ENCODE assay signal across 9 mouse cellular contexts in the genomic region with DNA sequence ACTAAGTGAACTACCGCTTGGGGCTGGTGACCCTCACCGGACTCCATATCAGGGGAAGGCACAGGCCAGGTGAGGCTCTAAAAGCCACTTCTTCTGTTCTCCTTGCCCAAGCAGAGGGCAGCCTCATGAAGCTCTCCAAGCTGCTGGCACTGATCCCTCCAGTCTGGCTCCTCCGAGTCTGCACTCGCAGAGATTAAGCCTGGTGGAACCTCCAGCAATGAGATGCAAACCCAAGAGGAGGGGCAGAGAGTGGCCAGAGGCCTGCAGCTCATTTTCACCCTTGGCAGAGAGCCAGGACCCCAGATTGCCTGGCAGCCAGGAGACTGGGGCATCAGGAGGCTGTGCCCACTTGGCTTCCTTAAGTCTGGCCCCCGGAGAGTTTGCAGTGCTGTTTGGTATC. TPM values are rescaled to one million over a fixed set of nuclear protein-coding genes. Genes with fewer than 3 reads are reported as not detected.
DNase-seq lines count a peak whose midpoint lies in the region; ATAC-seq and TF ChIP-seq lines count a peak whose summit lies in the region.
"Had no signal": no experiment of that assay in that cellular context is flagged by ENCODE, and none has a peak within 500 bp of the region (broad histone marks: within the 10 kb centered on the region; RNA-seq: fewer than 3 reads in every experiment).

No protein-coding gene starts in this region.

- H3K4me1 ChIP-seq in hindbrain, embryonic 16.5 days (ENCODE audit: control insufficient read depth, insufficient read depth, low read depth, low read length), result peaks cover 21% of the 10 kb centered on the region
- H3K4me1 ChIP-seq in hindbrain, embryonic 12.5 days, result peaks cover 24% of the 10 kb centered on the region
- H3K4me1 ChIP-seq in embryonic facial prominence, embryonic 14.5 days (ENCODE audit: control insufficient read depth, insufficient read depth, low read length), result peaks cover 38% of the 10 kb centered on the region
- H3K4me1 ChIP-seq in midbrain, postnatal 0 days (ENCODE audit: insufficient read depth, low read length), result 0 out of 2 replicates have a peak, but pooled peaks cover 10% of the 10 kb centered on the region

- H3K27me3 ChIP-seq in hindbrain, embryonic 16.5 days (replicated peaks; ENCODE audit: control insufficient read depth, insufficient read depth, low read length), result no peaks in the 10 kb centered on the region
- no peaks in the 10 kb centered on the region for H3K27me3 ChIP-seq in hindbrain, embryonic 12.5 days
- H3K27me3 ChIP-seq in embryonic facial prominence, embryonic 14.5 days (replicated peaks; ENCODE audit: control insufficient read depth, insufficient read depth, low read length), result no peaks in the 10 kb centered on the region
- no peaks in the 10 kb centered on the region for H3K27me3 ChIP-seq in midbrain, postnatal 0 days (ENCODE audit: insufficient read depth, low read length)

- 59% methylated on average over 5 of the region's 5 CpGs for WGBS in hindbrain, embryonic 16.5 days
- 72% methylated on average over 5 of the region's 5 CpGs for WGBS in hindbrain, embryonic 12.5 days
- WGBS in embryonic facial prominence, embryonic 14.5 days, result 66% methylated on average over 5 of the region's 5 CpGs
- 52% methylated on average over 5 of the region's 5 CpGs for WGBS in midbrain, postnatal 0 days

- H3K36me3 ChIP-seq in hindbrain, embryonic 16.5 days (ENCODE audit: control insufficient read depth, insufficient read depth, low read length), result no peaks in the 10 kb centered on the region
- H3K36me3 ChIP-seq in hindbrain, embryonic 12.5 days, result peaks cover 15% of the 10 kb centered on the region; the same call in 1 of the 2 replicates
- peaks cover 16% of the 10 kb centered on the region; the same call in 1 of the 2 replicates for H3K36me3 ChIP-seq in embryonic facial prominence, embryonic 14.5 days (ENCODE audit: control insufficient read depth, insufficient read depth, low read length)
- H3K36me3 ChIP-seq in midbrain, postnatal 0 days (ENCODE audit: insufficient read depth, low read length), result no peaks in the 10 kb centered on the region

- H3K9me3 ChIP-seq in hindbrain, embryonic 16.5 days (ENCODE audit: control insufficient read depth, low read length), result no peaks in the 10 kb centered on the region
- peaks cover 17% of the 10 kb centered on the region for H3K9me3 ChIP-seq in hindbrain, embryonic 12.5 days (replicated peaks)
- peaks cover 15% of the 10 kb centered on the region; the same call in 1 of the 2 replicates for H3K9me3 ChIP-seq in embryonic facial prominence, embryonic 14.5 days (ENCODE audit: control insufficient read depth, low read length)
- no peaks in the 10 kb centered on the region for H3K9me3 ChIP-seq in midbrain, postnatal 0 days (ENCODE audit: low read length)

- H3K9ac ChIP-seq in hindbrain, embryonic 16.5 days (ENCODE audit: low read depth, low read length), result no peak overlapping the region
- H3K9ac ChIP-seq in hindbrain, embryonic 12.5 days, result no peak overlapping the region
- H3K9ac ChIP-seq in embryonic facial prominence, embryonic 14.5 days (ENCODE audit: low read depth, low read length), result no peak overlapping the region
- H3K9ac ChIP-seq in midbrain, postnatal 0 days (replicated peaks; ENCODE audit: low read length, poor library complexity, severe bottlenecking), result no peak overlapping the region

- no peak overlapping the region for H3K4me2 ChIP-seq in hindbrain, embryonic 16.5 days (ENCODE audit: low read length)
- no peak overlapping the region for H3K4me2 ChIP-seq in hindbrain, embryonic 12.5 days (replicated peaks)
- no peak overlapping the region for H3K4me2 ChIP-seq in embryonic facial prominence, embryonic 14.5 days (ENCODE audit: low read depth, low read length)
- no peak overlapping the region for H3K4me2 ChIP-seq in midbrain, postnatal 0 days (ENCODE audit: low read depth, low read length, poor library complexity, severe bottlenecking)

- peak; percentile 62 for DNase-seq in right cerebral cortex, postnatal 4 days
- DNase-seq in right cerebral cortex, postnatal 36 days (ENCODE audit: low spot score in 2 of 2), result no peak
- peak; percentile 63 for DNase-seq in embryonic facial prominence, embryonic 14.5 days (ENCODE audit: low spot score)
- peak; percentile 83 for DNase-seq in midbrain, postnatal 0 days (ENCODE audit: low spot score)
- no peak for DNase-seq in layer of hippocampus, adult 18-20 months (ENCODE audit: low spot score in 2 of 2)
- no peak for DNase-seq in layer of hippocampus, postnatal 36 days
- DNase-seq: liver had no signal

- TF ChIP-seq CTCF in midbrain, postnatal 0 days (IDR thresholded peaks at IDR 0.05), result no peak

- H3K4me3 ChIP-seq in hindbrain, embryonic 16.5 days (ENCODE audit: low read length), result no peak overlapping the region
- no peak overlapping the region for H3K4me3 ChIP-seq in hindbrain, embryonic 12.5 days
- no peak overlapping the region for H3K4me3 ChIP-seq in embryonic facial prominence, embryonic 14.5 days (ENCODE audit: low read depth, low read length)
- no peak overlapping the region for H3K4me3 ChIP-seq in midbrain, postnatal 0 days (ENCODE audit: low read depth, low read length)

- no peak overlapping the region for H3K27ac ChIP-seq in hindbrain, embryonic 16.5 days (ENCODE audit: low read depth, low read length)
- H3K27ac ChIP-seq in hindbrain, embryonic 12.5 days, result no peak overlapping the region
- no peak overlapping the region for H3K27ac ChIP-seq in embryonic facial prominence, embryonic 14.5 days (replicated peaks; ENCODE audit: low read depth, low read length)
- H3K27ac ChIP-seq in midbrain, postnatal 0 days (ENCODE audit: low read depth, low read length), result no peak overlapping the region

- ATAC-seq in hindbrain, embryonic 16.5 days, result peak; percentile 43
- no peak for ATAC-seq in hindbrain, embryonic 12.5 days (ENCODE audit: low FRiP score)
- no peak for ATAC-seq in embryonic facial prominence, embryonic 14.5 days (ENCODE audit: low read depth)
- ATAC-seq in midbrain, postnatal 0 days (ENCODE audit: low FRiP score), result no peak

RNA-seq across cellular contexts. Expression of gene Prdm11, which starts 27.1 kb away (rescaled TPM):
- 1.9 and 2.3 TPM in 2 replicates for polyA plus RNA-seq in hindbrain, embryonic 16.5 days (2015; fragmentation: Nextera tagmentation; extraction: Ambion mirVana)
- 2.9 and 3.6 TPM in 2 replicates for polyA plus RNA-seq in hindbrain, embryonic 12.5 days (2016; fragmentation: Nextera tagmentation; extraction: Ambion mirVana)
- 4.6 and 4.8 TPM in 2 replicates for polyA plus RNA-seq in embryonic facial prominence, embryonic 14.5 days (2014; fragmentation: Nextera tagmentation; extraction: Ambion mirVana)
- 12.2 and 14.2 TPM in 2 replicates for total RNA-seq in midbrain, postnatal 0 days (2014; rRNA removed)
- polyA plus RNA-seq in midbrain, postnatal 0 days (2015; fragmentation: Nextera tagmentation; extraction: Ambion mirVana), result 2.1 and 2.6 TPM in 2 replicates
- 10 to 100 TPM; 22.2 to 26.0 TPM for total RNA-seq in layer of hippocampus, adult 18-20 months (2021)
- total RNA-seq in layer of hippocampus, postnatal 36 days (2021), result 10 to 100 TPM; 25.7 to 30.1 TPM

Comparison
In these comparisons a context has a peak if more than half of its experiments do, and no peak if none do; other contexts are left out.
1. DNase-seq: peak in right cerebral cortex, postnatal 4 days (single experiment), embryonic facial prominence, embryonic 14.5 days (single experiment) and midbrain, postnatal 0 days (single experiment); none in right cerebral cortex, postnatal 36 days (0 of 2), layer of hippocampus, adult 18-20 months (0 of 2) and layer of hippocampus, postnatal 36 days (0 of 2).